Mouse (Mus musculus): ENCODE data around the gene Wdr26. TPM values are rescaled to one million over a fixed set of nuclear protein-coding genes. Genes with fewer than 3 reads are reported as not detected.

Wdr26 gene
- total and polyA plus RNA-seq, 2 experiments from 2014 or later = 40.1 to 47.4 TPM

GRCm38 (mm10) chr1:181170210-181170609, 41.6 kb downstream of the Wdr26 start:
- Histone ChIP-seq H3K27me3 (ENCODE audit: insufficient read depth, low read length) (no peaks in the 10 kb centered on the region), H3K9me3 (ENCODE audit: low read length) (no peaks in the 10 kb centered on the region), H3K4me2 (ENCODE audit: low read depth, low read length) (no peak overlapping the region), H3K36me3 (ENCODE audit: insufficient read depth, low read length) (peaks cover 31% of the 10 kb centered on the region; the same call in 1 of the 2 replicates), H3K4me3 (ENCODE audit: low read length) (no peak overlapping the region), H3K27ac (no peak overlapping the region), H3K4me1 (ENCODE audit: insufficient read depth, low read length) (no peaks in the 10 kb centered on the region), H3K9ac (replicated peaks; ENCODE audit: low read length) (no peak overlapping the region)
- DNase-seq (ENCODE audit: low spot score) (no peak), ATAC-seq (no peak)
- WGBS = 90% methylated on average over 8 of the region's 8 CpGs
- no peak for TF ChIP-seq CTCF (IDR thresholded peaks at IDR 0.05; ENCODE audit: low read depth)

GRCm38 (mm10) chr1:181168377-181168776, 43.4 kb downstream of the Wdr26 start:
- Histone ChIP-seq H3K4me2 (ENCODE audit: low read depth, low read length) (no peak overlapping the region), H3K4me3 (ENCODE audit: low read length) (no peak overlapping the region), H3K9ac (replicated peaks; ENCODE audit: low read length) (no peak overlapping the region), H3K9me3 (ENCODE audit: low read length) (no peaks in the 10 kb centered on the region), H3K4me1 (ENCODE audit: insufficient read depth, low read length) (no peaks in the 10 kb centered on the region), H3K27me3 (ENCODE audit: insufficient read depth, low read length) (no peaks in the 10 kb centered on the region), H3K27ac (no peak overlapping the region), H3K36me3 (ENCODE audit: insufficient read depth, low read length) (peaks cover 37% of the 10 kb centered on the region; the same call in 1 of the 2 replicates)
- no peak for ATAC-seq
- TF ChIP-seq CTCF (IDR thresholded peaks at IDR 0.05; ENCODE audit: low read depth) = no peak
- 85% methylated on average over 3 of the region's 3 CpGs for WGBS
- no peak for DNase-seq (ENCODE audit: low spot score)

GRCm38 (mm10) chr1:181167816-181168215, 44.0 kb downstream of the Wdr26 start:
- H3K36me3 ChIP-seq (ENCODE audit: insufficient read depth, low read length) = peaks cover 43% of the 10 kb centered on the region; the same call in 1 of the 2 replicates
- no peaks in the 10 kb centered on the region for H3K27me3 ChIP-seq (ENCODE audit: insufficient read depth, low read length)
- no peak overlapping the region for H3K4me2 ChIP-seq (ENCODE audit: low read depth, low read length)
- 81% methylated on average over 2 of the region's 2 CpGs for WGBS
- DNase-seq (ENCODE audit: low spot score) (no peak), ATAC-seq (no peak)
- no peak overlapping the region for H3K27ac ChIP-seq
- no peak overlapping the region for H3K9ac ChIP-seq (replicated peaks; ENCODE audit: low read length)
- no peaks in the 10 kb centered on the region for H3K9me3 ChIP-seq (ENCODE audit: low read length)
- TF ChIP-seq CTCF (IDR thresholded peaks at IDR 0.05; ENCODE audit: low read depth) = no peak
- no peak overlapping the region for H3K4me3 ChIP-seq (ENCODE audit: low read length)
- no peaks in the 10 kb centered on the region for H3K4me1 ChIP-seq (ENCODE audit: insufficient read depth, low read length)

- peak overlapping the region; percentile 61 for H3K4me2 ChIP-seq (ENCODE audit: low read depth, low read length)
- H3K36me3 ChIP-seq (ENCODE audit: insufficient read depth, low read length) = no peaks in the 10 kb centered on the region
- H3K4me1 ChIP-seq (ENCODE audit: insufficient read depth, low read length) = 0 out of 2 replicates have a peak, but pooled peaks cover 10% of the 10 kb centered on the region
- ATAC-seq = 0 out of 2 replicates have a peak, but pooled peaks have one; percentile 48
- 35% methylated on average over 5 of the region's 5 CpGs for WGBS
- peak overlapping the region; percentile 89 for H3K9ac ChIP-seq (replicated peaks; ENCODE audit: low read length)
- no peak for TF ChIP-seq CTCF (IDR thresholded peaks at IDR 0.05; ENCODE audit: low read depth)
- no peak overlapping the region for H3K27ac ChIP-seq
- no peak for DNase-seq (ENCODE audit: low spot score)
- H3K4me3 ChIP-seq (ENCODE audit: low read length) = peak overlapping the region; percentile 99
- H3K9me3 ChIP-seq (ENCODE audit: low read length) = no peaks in the 10 kb centered on the region
- no peaks in the 10 kb centered on the region for H3K27me3 ChIP-seq (ENCODE audit: insufficient read depth, low read length)
These were observed 60.3 kb downstream of the Wdr26 start for GRCm38 (mm10) chr1:181151541-181151940.

GRCm38 (mm10) chr1:181150827-181151534, 60.8 kb downstream of the Wdr26 start:
- ATAC-seq (peak; percentile 92), DNase-seq (ENCODE audit: low spot score) (peak; percentile 96)
- no peaks in the 10 kb centered on the region for H3K27me3 ChIP-seq (ENCODE audit: insufficient read depth, low read length)
- H3K9me3 ChIP-seq (ENCODE audit: low read length) = no peaks in the 10 kb centered on the region
- peak overlapping the region; percentile 61 for H3K4me2 ChIP-seq (ENCODE audit: low read depth, low read length)
- H3K4me3 ChIP-seq (ENCODE audit: low read length) = peak overlapping the region; percentile 99
- WGBS = under 1% methylated on average over 46 of the region's 59 CpGs
- no peak for TF ChIP-seq CTCF (IDR thresholded peaks at IDR 0.05; ENCODE audit: low read depth)
- peak overlapping the region; percentile 89 for H3K9ac ChIP-seq (replicated peaks; ENCODE audit: low read length)
- no peaks in the 10 kb centered on the region for H3K36me3 ChIP-seq (ENCODE audit: insufficient read depth, low read length)
- 0 out of 2 replicates have a peak, but pooled peaks cover 10% of the 10 kb centered on the region for H3K4me1 ChIP-seq (ENCODE audit: insufficient read depth, low read length)
- H3K27ac ChIP-seq = peak overlapping the region; percentile 83

GRCm38 (mm10) chr1:181150431-181150826, 61.4 kb downstream of the Wdr26 start:
- H3K4me3 ChIP-seq (ENCODE audit: low read length) = peak overlapping the region; percentile 99

More at GRCm38 (mm10) chr1:181150431-181150826, 61.4 kb downstream of the Wdr26 start:
- ATAC-seq = peak; percentile 19
- 66% methylated on average over 3 of the region's 3 CpGs for WGBS
- no peaks in the 10 kb centered on the region for H3K27me3 ChIP-seq (ENCODE audit: insufficient read depth, low read length)
- DNase-seq (ENCODE audit: low spot score) = no peak
- no peak overlapping the region for H3K9ac ChIP-seq (replicated peaks; ENCODE audit: low read length)
- H3K36me3 ChIP-seq (ENCODE audit: insufficient read depth, low read length) = no peaks in the 10 kb centered on the region
- no peak overlapping the region for H3K27ac ChIP-seq
- peak overlapping the region; percentile 61 for H3K4me2 ChIP-seq (ENCODE audit: low read depth, low read length)
- TF ChIP-seq CTCF (IDR thresholded peaks at IDR 0.05; ENCODE audit: low read depth) = no peak
- 0 out of 2 replicates have a peak, but pooled peaks cover 10% of the 10 kb centered on the region for H3K4me1 ChIP-seq (ENCODE audit: insufficient read depth, low read length)
- no peaks in the 10 kb centered on the region for H3K9me3 ChIP-seq (ENCODE audit: low read length)
